Mouse (Mus musculus) adrenal gland, adult (tissue): ENCODE measurements around the gene Fabp3.

Experiments
- DNase-seq, 2 experiments: peaks; one replicate each; pipeline ENCODE4 v3.0.0; 2022 to 2023; ENCODE audit warnings: low spot score in 1 of 2; ENCODE audit not compliant: inconsistent age in 2 of 2

The Fabp3 gene

GRCm38 (mm10) chr4:130292271-130292670, 16.1 kb upstream of the Fabp3 start:
- DNase-seq: peak; percentile 69 to 91

GRCm38 (mm10) chr4:130294513-130294912, 13.9 kb upstream of the Fabp3 start:
- no peak for DNase-seq

- peak in 1 of 2 experiments; percentile 36 for DNase-seq
Observed at GRCm38 (mm10) chr4:130295047-130295745, 13.2 kb upstream of the Fabp3 start.

- DNase-seq: no peak
Observed at GRCm38 (mm10) chr4:130296243-130296965, 12.0 kb upstream of the Fabp3 start.

- DNase-seq: peak in 1 of 2 experiments; percentile 62
Observed at GRCm38 (mm10) chr4:130297123-130297529, 11.3 kb upstream of the Fabp3 start.

GRCm38 (mm10) chr4:130298877-130299628, 9.3 kb upstream of the Fabp3 start:
- DNase-seq: no peak

- DNase-seq: no peak
Observed at GRCm38 (mm10) chr4:130299629-130300018, 8.8 kb upstream of the Fabp3 start.

- DNase-seq: no peak
Observed at GRCm38 (mm10) chr4:130302285-130302870, 6.0 kb upstream of the Fabp3 start.

GRCm38 (mm10) chr4:130304746-130305145, 3.6 kb upstream of the Fabp3 start:
- no peak for DNase-seq

- DNase-seq: peak; percentile 63 to 75
Observed at GRCm38 (mm10) chr4:130306796-130307630, 1.4 kb upstream of the Fabp3 start.

GRCm38 (mm10) chr4:130307851-130308230, 554 bp upstream of the Fabp3 start:
- peak; percentile 62 to 75 for DNase-seq

GRCm38 (mm10) chr4:130309254-130309653, 859 bp downstream of the Fabp3 start:
- no peak for DNase-seq

- peak; percentile 63 to 70 for DNase-seq
Observed at GRCm38 (mm10) chr4:130312526-130312925, 4.1 kb downstream of the Fabp3 start.

- peak in 1 of 2 experiments; percentile 65 for DNase-seq
Observed at GRCm38 (mm10) chr4:130313552-130313951, 5.2 kb downstream of the Fabp3 start.

GRCm38 (mm10) chr4:130315771-130316527, 7.6 kb downstream of the Fabp3 start:
- peak; percentile 88 to 96 for DNase-seq

GRCm38 (mm10) chr4:130316691-130317090, 8.3 kb downstream of the Fabp3 start:
- DNase-seq: peak; percentile 54 to 75

- no peak for DNase-seq
Observed at GRCm38 (mm10) chr4:130318122-130318521, 9.7 kb downstream of the Fabp3 start.

GRCm38 (mm10) chr4:130319564-130319963, 11.2 kb downstream of the Fabp3 start:
- no peak for DNase-seq

- no peak for DNase-seq
Observed at GRCm38 (mm10) chr4:130321640-130322039, 13.2 kb downstream of the Fabp3 start.

GRCm38 (mm10) chr4:130322567-130322966, 14.2 kb downstream of the Fabp3 start:
- peak in 1 of 2 experiments; percentile 54 for DNase-seq
